Mouse (Mus musculus) forebrain, embryonic 15.5 days (tissue): ENCODE data around the gene Olfr372. TPM values are rescaled to one million over a fixed set of nuclear protein-coding genes. Genes with fewer than 3 reads are reported as not detected.
"Not testable (repeated sequence)": the region's sequence is repeated elsewhere in the genome, so short reads cannot be mapped to it uniquely, and the experiment has no call there.

Source experiments
- ATAC-seq: fragments of 200-750 bp; cut with Nextera tagmentation; replicated peaks from 2 replicates; pipeline ENCODE4 v1.8.0; 2017; ENCODE audit warnings: mild to moderate bottlenecking, moderate TSS enrichment, moderate library complexity
- H3K27ac ChIP-seq: fragments of 300-500 bp; sonication (generic); replicated peaks from 2 replicates; pipeline ENCODE4 v1.5.1; 2015; ENCODE audit warnings: mild to moderate bottlenecking, inconsistent platforms
- H3K27me3 ChIP-seq: fragments of 300-500 bp; sonication (generic); 2 replicates; pipeline ENCODE4 v1.6.1; 2015; ENCODE audit warnings: inconsistent platforms
- H3K36me3 ChIP-seq: fragments of 300-500 bp; sonication (generic); 2 replicates; pipeline ENCODE4 v1.6.1; 2015; ENCODE audit warnings: mild to moderate bottlenecking, inconsistent platforms
- H3K4me1 ChIP-seq: fragments of 300-500 bp; sonication (generic); 2 replicates; pipeline ENCODE4 v1.6.1; 2015; ENCODE audit warnings: inconsistent platforms
- H3K4me2 ChIP-seq: fragments of 300-500 bp; sonication (generic); replicated peaks from 2 replicates; pipeline ENCODE4 v1.6.1; 2015; ENCODE audit warnings: mild to moderate bottlenecking, inconsistent platforms
- H3K4me3 ChIP-seq: fragments of 300-500 bp; sonication (generic); 2 replicates; pipeline ENCODE4 v1.5.1; 2015; ENCODE audit warnings: mild to moderate bottlenecking, inconsistent platforms
- H3K9ac ChIP-seq: fragments of 300-500 bp; sonication (generic); replicated peaks from 2 replicates; pipeline ENCODE4 v1.6.1; 2015; ENCODE audit warnings: mild to moderate bottlenecking, inconsistent platforms
- H3K9me3 ChIP-seq: fragments of 300-500 bp; sonication (generic); 2 replicates; pipeline ENCODE4 v1.6.1; 2016; ENCODE audit warnings: inconsistent platforms
- WGBS: fragments of 180-500 bp; shearing (Covaris S2); methylation state at CpG from one replicate; pipeline ENCODE4 v1.1.7; 2015; ENCODE audit warnings: mixed read lengths; 5-methylcytosine and 5-hydroxymethylcytosine counted together
- polyA plus RNA-seq: library from polyadenylated mRNA; unstranded; fragments of >200 nt; fragmentation: Nextera tagmentation; extraction: Ambion mirVana; gene quantifications from 2 replicates; pipeline ENCODE4 v1.2.1, GENCODE M21; 2015

Olfr372 gene
- not detected in 2 replicates for polyA plus RNA-seq

GRCm38 (mm10) chr8:72040918-72041317 is at the start of gene Olfr372:
Olfr372 (plus strand) TSS chr8:72041218.
- not testable (repeated sequence) for H3K9me3 ChIP-seq, ATAC-seq, H3K27me3 ChIP-seq, H3K4me2 ChIP-seq, H3K9ac ChIP-seq, H3K4me1 ChIP-seq, H3K4me3 ChIP-seq, H3K27ac ChIP-seq, H3K36me3 ChIP-seq
- 82% methylated on average over 4 of the region's 4 CpGs for WGBS

GRCm38 (mm10) chr8:71999434-71999833 is 41.6 kb upstream of the Olfr372 start:
- no peak overlapping the region for H3K4me3 ChIP-seq
- no peaks in the 10 kb centered on the region for H3K9me3 ChIP-seq
- H3K27me3 ChIP-seq = no peaks in the 10 kb centered on the region
- H3K27ac ChIP-seq = no peak overlapping the region
- no peaks in the 10 kb centered on the region for H3K4me1 ChIP-seq
- H3K36me3 ChIP-seq = no peaks in the 10 kb centered on the region
- H3K9ac ChIP-seq = no peak overlapping the region
- H3K4me2 ChIP-seq = no peak overlapping the region
- 94% methylated on average over 1 of the region's 1 CpGs for WGBS
- ATAC-seq = no peak

GRCm38 (mm10) chr8:72000223-72000622 is 40.8 kb upstream of the Olfr372 start:
- Histone ChIP-seq H3K36me3 (no peaks in the 10 kb centered on the region), H3K27ac (no peak overlapping the region), H3K4me1 (no peaks in the 10 kb centered on the region), H3K4me3 (no peak overlapping the region), H3K4me2 (no peak overlapping the region), H3K9ac (no peak overlapping the region), H3K9me3 (no peaks in the 10 kb centered on the region), H3K27me3 (no peaks in the 10 kb centered on the region)
- 64% methylated on average over 3 of the region's 3 CpGs for WGBS
- no peak for ATAC-seq

- Histone ChIP-seq H3K9me3 (no peaks in the 10 kb centered on the region), H3K4me3 (no peak overlapping the region), H3K36me3 (no peaks in the 10 kb centered on the region), H3K27ac (no peak overlapping the region), H3K27me3 (no peaks in the 10 kb centered on the region), H3K9ac (no peak overlapping the region), H3K4me1 (no peaks in the 10 kb centered on the region), H3K4me2 (no peak overlapping the region)
- ATAC-seq = no peak
Measured at GRCm38 (mm10) chr8:72002942-72003341, 38.1 kb upstream of the Olfr372 start.

DNA sequence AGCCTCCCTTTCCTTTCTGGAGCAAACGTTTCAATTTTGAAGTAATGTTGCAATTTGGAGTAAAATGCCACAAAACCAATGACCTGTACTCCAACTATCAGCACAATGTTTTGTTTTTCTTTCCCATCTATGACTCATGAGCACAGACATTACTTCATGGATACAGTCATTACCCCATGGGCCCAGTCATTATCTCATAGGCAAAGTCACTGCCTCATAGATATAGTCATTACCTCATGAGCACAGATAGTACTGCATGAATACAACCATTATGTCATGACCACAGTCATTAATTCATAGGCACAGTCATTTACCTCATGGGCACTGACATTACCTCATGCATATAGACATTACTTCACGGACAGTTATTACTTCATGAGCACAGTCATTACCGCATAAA is 35.1 kb upstream of the Olfr372 start:
- H3K27me3 ChIP-seq = no peaks in the 10 kb centered on the region
- H3K27ac ChIP-seq = no peak overlapping the region
- H3K36me3 ChIP-seq = no peaks in the 10 kb centered on the region
- no peak for ATAC-seq
- no peak overlapping the region for H3K4me2 ChIP-seq
- H3K4me3 ChIP-seq = no peak overlapping the region
- 83% methylated on average over 3 of the region's 3 CpGs for WGBS
- H3K9ac ChIP-seq = no peak overlapping the region
- H3K9me3 ChIP-seq = no peaks in the 10 kb centered on the region
- H3K4me1 ChIP-seq = no peaks in the 10 kb centered on the region

DNA sequence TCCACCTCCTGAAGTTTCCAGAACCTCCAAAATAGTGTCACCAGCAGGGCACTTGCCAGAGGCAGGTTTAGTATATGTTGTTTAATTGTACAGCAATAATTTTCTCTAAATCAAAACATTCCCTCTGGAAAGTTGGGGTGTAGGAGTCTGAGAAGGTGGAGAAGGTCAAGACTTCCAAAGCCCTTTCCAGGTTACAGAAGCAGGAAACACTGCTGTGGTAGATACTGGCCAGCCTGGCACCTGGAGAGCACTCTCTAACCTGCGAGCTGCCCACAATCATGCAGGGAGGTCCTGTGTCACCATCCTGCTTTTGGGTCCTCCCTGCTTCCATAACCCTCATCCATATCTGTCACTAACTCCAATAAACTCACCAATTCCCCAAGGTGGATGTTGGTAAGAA is 34.3 kb upstream of the Olfr372 start:
- Histone ChIP-seq H3K4me3 (no peak overlapping the region), H3K4me1 (no peaks in the 10 kb centered on the region), H3K27ac (no peak overlapping the region), H3K4me2 (no peak overlapping the region), H3K9ac (no peak overlapping the region), H3K36me3 (no peaks in the 10 kb centered on the region), H3K9me3 (no peaks in the 10 kb centered on the region), H3K27me3 (no peaks in the 10 kb centered on the region)
- ATAC-seq = no peak
- WGBS = 94% methylated on average over 1 of the region's 1 CpGs

DNA sequence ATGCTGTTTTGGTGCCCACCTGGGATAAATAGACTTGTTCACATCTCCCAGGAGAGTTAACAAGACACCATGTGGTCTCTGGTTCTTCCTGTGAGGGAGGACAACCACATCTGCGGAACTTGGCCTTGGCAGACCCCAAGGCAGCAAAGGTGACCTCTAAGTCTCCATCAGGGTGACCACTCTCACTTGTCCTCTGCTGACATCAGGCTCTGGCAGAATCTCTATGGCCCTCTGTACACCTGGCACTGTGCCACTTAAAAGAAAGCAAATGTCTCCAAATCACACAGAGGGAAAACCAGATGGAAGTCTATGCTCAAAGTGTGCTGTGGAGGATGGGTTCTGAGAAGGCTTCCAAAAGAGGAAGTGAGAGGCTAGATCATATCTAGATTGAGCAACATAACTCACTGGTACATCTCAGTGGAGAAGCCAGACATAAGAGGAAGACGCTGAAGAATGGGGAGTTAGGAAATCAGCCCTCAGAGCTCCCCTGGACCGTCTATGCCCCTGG is 32.8 kb upstream of the Olfr372 start:
- Histone ChIP-seq H3K27me3 (no peaks in the 10 kb centered on the region), H3K9me3 (no peaks in the 10 kb centered on the region), H3K4me2 (no peak overlapping the region), H3K4me1 (no peaks in the 10 kb centered on the region), H3K36me3 (no peaks in the 10 kb centered on the region), H3K27ac (no peak overlapping the region), H3K4me3 (no peak overlapping the region), H3K9ac (no peak overlapping the region)
- 74% methylated on average over 3 of the region's 3 CpGs for WGBS
- no peak for ATAC-seq

- Histone ChIP-seq H3K36me3 (no peaks in the 10 kb centered on the region), H3K4me1 (no peaks in the 10 kb centered on the region), H3K4me2 (no peak within 1 kb of the TSS), H3K9me3 (no peaks in the 10 kb centered on the region), H3K4me3 (no peak within 1 kb of the TSS), H3K9ac (no peak within 1 kb of the TSS), H3K27ac (no peak within 1 kb of the TSS), H3K27me3 (no peaks in the 10 kb centered on the region)
- no peak for ATAC-seq
- WGBS = 80% methylated on average over 3 of the region's 3 CpGs
Measured at GRCm38 (mm10) chr8:72009473-72009872, 31.5 kb upstream of the Olfr372 start, which contains the start of gene Cyp4f18. Cyp4f18 (minus strand) TSS chr8:72009626.

- H3K4me3 ChIP-seq, ATAC-seq, H3K27me3 ChIP-seq, H3K27ac ChIP-seq, H3K4me1 ChIP-seq, H3K4me2 ChIP-seq, H3K36me3 ChIP-seq, H3K9me3 ChIP-seq, H3K9ac ChIP-seq: not testable (repeated sequence)
- 71% methylated on average over 6 of the region's 6 CpGs for WGBS
Measured at GRCm38 (mm10) chr8:72013506-72014228, 27.4 kb upstream of the Olfr372 start.

GRCm38 (mm10) chr8:72017339-72017738 is 23.7 kb upstream of the Olfr372 start:
- not testable (repeated sequence) for ATAC-seq
- 83% methylated on average over 2 of the region's 2 CpGs for WGBS

GRCm38 (mm10) chr8:72018141-72018540 is 22.9 kb upstream of the Olfr372 start:
- Histone ChIP-seq H3K9ac (no peak overlapping the region), H3K4me2 (no peak overlapping the region), H3K9me3 (no peaks in the 10 kb centered on the region), H3K27me3 (no peaks in the 10 kb centered on the region), H3K36me3 (no peaks in the 10 kb centered on the region), H3K4me3 (no peak overlapping the region), H3K27ac (no peak overlapping the region), H3K4me1 (no peaks in the 10 kb centered on the region)
- WGBS = 70% methylated on average over 2 of the region's 2 CpGs
- no peak for ATAC-seq

More at GRCm38 (mm10) chr8:72017339-72017738, 23.7 kb upstream of the Olfr372 start:
- not testable (repeated sequence) for H3K4me3 ChIP-seq, H3K27me3 ChIP-seq, H3K4me1 ChIP-seq, H3K36me3 ChIP-seq, H3K4me2 ChIP-seq, H3K9me3 ChIP-seq, H3K9ac ChIP-seq, H3K27ac ChIP-seq

GRCm38 (mm10) chr8:72019022-72019421 is 22.0 kb upstream of the Olfr372 start:
- H3K27me3 ChIP-seq, H3K4me3 ChIP-seq, H3K36me3 ChIP-seq, H3K9ac ChIP-seq, H3K27ac ChIP-seq, ATAC-seq, H3K9me3 ChIP-seq, H3K4me1 ChIP-seq, H3K4me2 ChIP-seq: not testable (repeated sequence)
- 88% methylated on average over 1 of the region's 1 CpGs for WGBS

- Histone ChIP-seq H3K9me3 (no peaks in the 10 kb centered on the region), H3K4me2 (no peak overlapping the region), H3K9ac (no peak overlapping the region), H3K4me3 (no peak overlapping the region), H3K27ac (no peak overlapping the region), H3K36me3 (no peaks in the 10 kb centered on the region), H3K4me1 (no peaks in the 10 kb centered on the region), H3K27me3 (no peaks in the 10 kb centered on the region)
- 62% methylated on average over 2 of the region's 2 CpGs for WGBS
- ATAC-seq = no peak
Measured at GRCm38 (mm10) chr8:72019816-72020215, 21.2 kb upstream of the Olfr372 start.
